Mouse (Mus musculus): ENCODE measurements around the gene Dab2ip. TPM values are rescaled to one million over a fixed set of nuclear protein-coding genes. Genes with fewer than 3 reads are reported as not detected.

Gene Dab2ip
- polyA plus RNA-seq, 1 experiment from 2014 or later: 66.6 TPM

GRCm38 (mm10) chr2:35761458-35761857, 203.4 kb downstream of the Dab2ip start:
- ATAC-seq (replicated peaks): no peak
- Histone ChIP-seq H3K9me3 (no peaks in the 10 kb centered on the region), H3K4me1 (peaks cover 21% of the 10 kb centered on the region), H3K9ac (replicated peaks) (no peak overlapping the region), H3K4me2 (replicated peaks) (no peak overlapping the region), H3K27ac (replicated peaks) (peak overlapping the region; percentile 48), H3K36me3 (no peaks in the 10 kb centered on the region), H3K27me3 (no peaks in the 10 kb centered on the region), H3K4me3 (no peak overlapping the region)
- 83% methylated on average over 5 of the region's 5 CpGs for whole genome bisulfite sequencing

- H3K4me3 ChIP-seq: no peak overlapping the region
- peaks cover 34% of the 10 kb centered on the region for H3K4me1 ChIP-seq
- no peaks in the 10 kb centered on the region for H3K36me3 ChIP-seq
- no peaks in the 10 kb centered on the region for H3K9me3 ChIP-seq
- no peak overlapping the region for H3K4me2 ChIP-seq (replicated peaks)
- 91% methylated on average over 7 of the region's 7 CpGs for WGBS
- H3K9ac ChIP-seq (replicated peaks): no peak overlapping the region
- no peaks in the 10 kb centered on the region for H3K27me3 ChIP-seq
- H3K27ac ChIP-seq (replicated peaks): no peak overlapping the region
- ATAC-seq (replicated peaks): no peak
Measured at GRCm38 (mm10) chr2:35763818-35764217, 205.8 kb downstream of the Dab2ip start.

- H3K36me3 ChIP-seq: no peaks in the 10 kb centered on the region
- no peak overlapping the region for H3K27ac ChIP-seq (replicated peaks)
- WGBS: 84% methylated on average over 8 of the region's 8 CpGs
- H3K27me3 ChIP-seq: no peaks in the 10 kb centered on the region
- H3K9me3 ChIP-seq: no peaks in the 10 kb centered on the region
- H3K4me1 ChIP-seq: peaks cover 36% of the 10 kb centered on the region
- no peak overlapping the region for H3K4me2 ChIP-seq (replicated peaks)
- no peak overlapping the region for H3K4me3 ChIP-seq
- no peak for ATAC-seq (replicated peaks)
- H3K9ac ChIP-seq (replicated peaks): no peak overlapping the region
Measured at GRCm38 (mm10) chr2:35764328-35764727, 206.3 kb downstream of the Dab2ip start.

- Histone ChIP-seq H3K4me3 (no peak overlapping the region), H3K27me3 (no peaks in the 10 kb centered on the region), H3K36me3 (no peaks in the 10 kb centered on the region), H3K9ac (replicated peaks) (no peak overlapping the region), H3K27ac (replicated peaks) (peak overlapping the region; percentile 31; the same call in 1 of the 2 replicates), H3K9me3 (no peaks in the 10 kb centered on the region), H3K4me1 (peaks cover 15% of the 10 kb centered on the region), H3K4me2 (replicated peaks) (no peak overlapping the region)
- peak; percentile 39 for ATAC-seq (replicated peaks)
- WGBS: 33% methylated on average over 14 of the region's 14 CpGs
Measured at GRCm38 (mm10) chr2:35767834-35768537, 209.9 kb downstream of the Dab2ip start.

GRCm38 (mm10) chr2:35768538-35769238, 210.6 kb downstream of the Dab2ip start:
- H3K4me3 ChIP-seq: no peak overlapping the region
- H3K27ac ChIP-seq (replicated peaks): no peak overlapping the region; the same call in 1 of the 2 replicates
- H3K4me2 ChIP-seq (replicated peaks): no peak overlapping the region
- no peaks in the 10 kb centered on the region for H3K9me3 ChIP-seq
- H3K4me1 ChIP-seq: peaks cover 15% of the 10 kb centered on the region
- H3K9ac ChIP-seq (replicated peaks): no peak overlapping the region
- ATAC-seq (replicated peaks): peak; percentile 38; the same call in 1 of the 2 replicates
- H3K27me3 ChIP-seq: no peaks in the 10 kb centered on the region
- H3K36me3 ChIP-seq: no peaks in the 10 kb centered on the region
- 42% methylated on average over 4 of the region's 4 CpGs for WGBS

- no peaks in the 10 kb centered on the region for H3K36me3 ChIP-seq
- WGBS: 86% methylated on average over 12 of the region's 12 CpGs
- no peak for ATAC-seq (replicated peaks)
- no peak overlapping the region for H3K27ac ChIP-seq (replicated peaks)
- H3K4me1 ChIP-seq: peaks cover 15% of the 10 kb centered on the region
- H3K4me2 ChIP-seq (replicated peaks): no peak overlapping the region
- H3K9ac ChIP-seq (replicated peaks): no peak overlapping the region
- H3K4me3 ChIP-seq: no peak overlapping the region
- H3K9me3 ChIP-seq: no peaks in the 10 kb centered on the region
- no peaks in the 10 kb centered on the region for H3K27me3 ChIP-seq
Measured at GRCm38 (mm10) chr2:35769398-35769797, 211.3 kb downstream of the Dab2ip start.

- Histone ChIP-seq H3K27me3 (no peaks in the 10 kb centered on the region), H3K9ac (replicated peaks) (no peak overlapping the region), H3K27ac (replicated peaks) (no peak overlapping the region), H3K4me2 (replicated peaks) (no peak overlapping the region), H3K36me3 (no peaks in the 10 kb centered on the region), H3K4me1 (peaks cover 15% of the 10 kb centered on the region), H3K4me3 (no peak overlapping the region), H3K9me3 (no peaks in the 10 kb centered on the region)
- WGBS: 83% methylated on average over 2 of the region's 2 CpGs
- no peak for ATAC-seq (replicated peaks)
Measured at GRCm38 (mm10) chr2:35770541-35770940, 212.5 kb downstream of the Dab2ip start.

GRCm38 (mm10) chr2:35775651-35776055, 217.6 kb downstream of the Dab2ip start:
- no peak overlapping the region for H3K4me2 ChIP-seq (replicated peaks)
- no peak overlapping the region for H3K4me3 ChIP-seq
- no peak overlapping the region for H3K27ac ChIP-seq (replicated peaks)
- H3K27me3 ChIP-seq: no peaks in the 10 kb centered on the region
- no peaks in the 10 kb centered on the region for H3K9me3 ChIP-seq
- no peaks in the 10 kb centered on the region for H3K36me3 ChIP-seq
- 58% methylated on average over 5 of the region's 5 CpGs for WGBS
- ATAC-seq (replicated peaks): peak; percentile 40; the same call in 1 of the 2 replicates
- H3K9ac ChIP-seq (replicated peaks): no peak overlapping the region
- H3K4me1 ChIP-seq: 0 out of 2 replicates have a peak, but pooled peaks cover 3% of the 10 kb centered on the region

GRCm38 (mm10) chr2:35776935-35777334, 218.9 kb downstream of the Dab2ip start:
- Histone ChIP-seq H3K27ac (replicated peaks) (0 out of 2 replicates have a peak overlapping the region, but pooled peaks have one; percentile 37), H3K4me1 (peaks cover 6% of the 10 kb centered on the region; the same call in 1 of the 2 replicates), H3K9ac (replicated peaks) (no peak overlapping the region), H3K36me3 (no peaks in the 10 kb centered on the region), H3K4me3 (no peak overlapping the region), H3K4me2 (replicated peaks) (no peak overlapping the region), H3K27me3 (no peaks in the 10 kb centered on the region), H3K9me3 (no peaks in the 10 kb centered on the region)
- 78% methylated on average over 9 of the region's 9 CpGs for WGBS
- ATAC-seq (replicated peaks): no peak; the same call in 1 of the 2 replicates

- H3K27me3 ChIP-seq: no peaks in the 10 kb centered on the region
- no peak overlapping the region for H3K9ac ChIP-seq (replicated peaks)
- no peak for ATAC-seq (replicated peaks)
- 83% methylated on average over 5 of the region's 5 CpGs for WGBS
- no peak overlapping the region for H3K4me3 ChIP-seq
- no peak overlapping the region for H3K4me2 ChIP-seq (replicated peaks)
- H3K27ac ChIP-seq (replicated peaks): no peak overlapping the region
- H3K4me1 ChIP-seq: peaks cover 10% of the 10 kb centered on the region
- no peaks in the 10 kb centered on the region for H3K9me3 ChIP-seq
- H3K36me3 ChIP-seq: no peaks in the 10 kb centered on the region
Measured at GRCm38 (mm10) chr2:35779266-35779665, 221.2 kb downstream of the Dab2ip start.

Data from forebrain, embryonic 15.5 days (tissue).